Comparison of ENCODE assay signal across 16 mouse cellular contexts in the genomic region with DNA sequence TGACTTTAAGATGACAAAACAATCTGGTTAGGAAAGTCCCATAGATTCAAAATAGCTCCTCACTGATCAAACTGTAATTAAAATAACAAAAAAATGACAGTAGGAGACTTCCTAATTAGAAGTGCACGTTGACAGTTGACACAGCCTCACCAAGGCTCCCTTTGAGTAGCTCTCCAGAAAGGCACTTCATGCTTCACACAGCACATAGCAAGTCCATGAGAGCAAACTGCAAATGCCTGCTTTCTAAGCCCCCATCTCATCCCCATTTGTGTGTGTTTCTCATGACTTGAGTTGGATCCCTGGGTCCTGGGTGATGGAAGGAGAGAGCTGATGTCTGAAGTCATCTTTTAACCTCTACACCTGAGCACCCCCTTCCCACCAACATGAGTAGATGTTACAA.
"Had no signal": no experiment of that assay in that cellular context is flagged by ENCODE, and none has a peak within 500 bp of the region (broad histone marks: within the 10 kb centered on the region; RNA-seq: fewer than 3 reads in every experiment).

No protein-coding gene starts in this region.

- H3K9ac ChIP-seq: lung, embryonic 15.5 days; midbrain, embryonic 13.5 days; midbrain, embryonic 15.5 days; neural tube, embryonic 12.5 days had no signal

- ATAC-seq: midbrain, embryonic 13.5 days; midbrain, embryonic 15.5 days had no signal

- H3K27ac ChIP-seq: lung, embryonic 15.5 days; macrophage; midbrain, embryonic 13.5 days; midbrain, embryonic 15.5 days; neural tube, embryonic 12.5 days had no signal

- H3K4me1 ChIP-seq: midbrain, embryonic 15.5 days had no signal

- H3K27me3 ChIP-seq: lung, embryonic 15.5 days; midbrain, embryonic 13.5 days; midbrain, embryonic 15.5 days; neural tube, embryonic 12.5 days had no signal

- H3K9me3 ChIP-seq: lung, embryonic 15.5 days; megakaryocyte, embryonic 14.5 days; midbrain, embryonic 13.5 days; midbrain, embryonic 15.5 days; neural tube, embryonic 12.5 days had no signal

- DNase-seq: lung, adult 2 months; lung, postnatal 14 days; lung, postnatal 36 days; right cerebral cortex, postnatal 25 days; right cerebral cortex, postnatal 4 days; spleen, adult 18-20 months; thymus, adult 18-20 months; thymus, postnatal 14 days; thymus, postnatal 36 days had no signal

- H3K4me2 ChIP-seq: lung, embryonic 15.5 days; midbrain, embryonic 11.5 days; midbrain, embryonic 13.5 days; midbrain, embryonic 15.5 days; neural tube, embryonic 12.5 days had no signal

- H3K36me3 ChIP-seq: midbrain, embryonic 13.5 days; midbrain, embryonic 15.5 days; neural tube, embryonic 12.5 days had no signal

- H3K4me3 ChIP-seq: lung, embryonic 15.5 days; megakaryocyte, embryonic 14.5 days; midbrain, embryonic 13.5 days; midbrain, embryonic 15.5 days; neural tube, embryonic 12.5 days had no signal
